Mouse (Mus musculus): ENCODE results near the gene Tnfsf12. TPM values are rescaled to one million over a fixed set of nuclear protein-coding genes. Genes with fewer than 3 reads are reported as not detected.
"Not testable (repeated sequence)": the region's sequence is repeated elsewhere in the genome, so short reads cannot be mapped to it uniquely, and the experiment has no call there.

Gene Tnfsf12
- total RNA-seq, 2 experiments from 2014 or later, result 14.8 to 20.2 TPM

DNA sequence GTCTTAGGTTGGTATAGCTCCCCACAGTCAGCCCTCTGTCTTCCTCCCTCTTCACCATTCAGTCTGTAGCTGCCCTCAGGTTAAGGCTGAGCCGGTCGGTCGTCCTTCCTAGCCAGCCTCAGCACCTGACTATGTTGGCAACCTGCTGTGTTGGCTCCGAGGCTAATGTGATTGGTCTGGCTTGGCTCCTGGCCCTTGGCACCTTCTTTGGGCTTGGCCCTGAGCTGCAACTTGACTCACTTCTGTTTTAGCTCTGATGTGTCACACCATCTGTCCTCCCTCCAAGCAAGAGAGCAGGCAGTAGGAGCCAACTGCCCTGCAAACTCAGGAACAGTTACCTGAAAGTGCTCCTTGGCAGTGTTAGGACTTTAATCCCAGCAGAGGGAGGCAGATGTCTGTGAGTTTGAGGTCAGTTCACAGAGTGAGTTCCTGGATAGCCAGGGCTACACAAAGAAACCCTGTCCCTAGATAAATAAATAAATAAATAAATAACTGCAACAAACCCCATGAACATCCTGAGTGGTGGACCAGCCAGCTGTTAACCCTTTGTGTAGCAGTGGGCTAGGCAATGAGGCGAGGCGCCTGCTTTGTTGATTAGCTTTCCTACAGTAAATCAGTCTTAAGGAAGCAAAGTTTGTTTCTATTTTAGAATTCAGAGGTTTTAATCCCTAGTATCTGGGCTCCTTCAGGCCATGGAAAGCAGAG, 11.3 kb upstream of the Tnfsf12 start:
- peak; percentile 76 to 86 for DNase-seq
- intact Hi-C loops (cut with DNase I), result no loop called here

DNA sequence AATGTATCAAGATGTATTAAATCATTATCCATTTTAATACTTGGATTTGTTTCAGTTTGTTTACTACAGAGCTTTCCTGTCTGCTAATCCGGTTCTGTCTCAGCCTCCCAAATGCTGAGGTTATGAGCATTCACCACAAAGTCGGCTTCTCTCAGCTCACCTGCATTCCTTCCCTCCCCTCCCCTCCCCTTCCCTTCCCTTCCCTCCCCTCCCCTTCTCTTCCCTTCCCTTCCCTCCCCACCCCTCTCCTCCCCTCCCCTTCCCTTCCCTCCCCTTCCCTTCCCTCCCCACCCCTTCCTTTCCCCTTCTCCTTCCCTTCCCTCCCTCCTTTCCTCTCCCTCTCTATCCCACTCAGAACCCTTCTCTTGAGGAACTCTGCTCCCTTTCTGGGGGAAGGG, 9.0 kb upstream of the Tnfsf12 start:
- DNase-seq, result no peak
- intact Hi-C loops (cut with DNase I), result no loop called here

DNA sequence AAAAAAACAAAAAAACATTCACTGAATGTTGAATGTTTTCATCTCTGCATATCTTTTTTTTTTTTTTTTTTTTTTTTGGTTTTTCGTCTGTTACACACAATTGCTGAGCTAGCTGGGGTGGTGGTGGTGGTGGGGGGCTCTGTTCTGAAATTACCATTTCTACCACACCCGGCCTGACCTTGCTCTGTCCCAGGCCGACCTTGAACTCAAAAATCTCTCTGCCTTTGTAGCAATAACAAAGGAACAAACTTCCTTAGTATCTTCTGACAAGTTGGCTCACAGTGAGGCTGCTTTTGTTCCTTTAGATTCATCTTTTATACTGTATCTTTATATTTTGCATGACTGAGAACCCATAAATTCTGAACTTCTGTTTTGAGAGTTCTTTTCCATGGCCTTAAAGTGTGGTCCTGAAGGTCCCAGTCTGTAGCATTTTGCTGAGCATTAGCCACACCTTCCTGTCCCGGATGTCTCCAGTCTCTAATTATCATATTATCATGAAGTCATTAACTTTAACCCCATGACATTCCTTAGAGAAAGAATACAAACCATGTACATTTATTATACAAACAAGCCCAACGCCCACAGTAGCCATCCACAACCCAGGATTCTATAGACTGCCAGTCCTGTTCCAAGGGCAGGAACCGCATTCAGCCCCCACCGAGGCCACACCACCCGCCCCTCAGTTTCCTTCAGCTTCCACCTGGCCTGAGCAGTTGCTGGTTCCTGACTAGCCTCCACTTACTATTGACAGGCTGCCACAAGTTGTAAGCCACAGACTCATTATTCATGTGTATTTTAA, 8.4 kb upstream of the Tnfsf12 start:
- DNase-seq, result no peak
- intact Hi-C loops (cut with DNase I), result no loop called here

DNA sequence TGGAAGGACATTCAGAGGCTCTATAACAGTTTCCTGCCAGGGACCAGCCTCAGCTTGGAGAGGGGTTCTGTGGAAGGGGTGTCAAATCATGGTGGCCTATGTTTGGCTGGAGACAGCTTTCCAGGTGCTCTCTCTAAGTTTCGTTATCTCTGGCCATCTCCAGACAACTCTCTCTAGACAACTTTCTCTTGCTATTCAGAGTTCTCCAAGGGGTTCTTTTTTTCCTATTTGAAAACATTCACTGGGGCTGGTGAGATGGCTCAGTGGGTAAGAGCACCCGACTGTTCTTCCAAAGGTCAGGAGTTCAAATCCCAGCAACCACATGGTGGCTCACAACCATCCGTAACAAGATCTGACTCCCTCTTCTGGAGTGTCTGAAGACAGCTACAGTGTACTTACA, 7.7 kb upstream of the Tnfsf12 start:
- intact Hi-C loops (cut with DNase I), result not testable (repeated sequence)

DNA sequence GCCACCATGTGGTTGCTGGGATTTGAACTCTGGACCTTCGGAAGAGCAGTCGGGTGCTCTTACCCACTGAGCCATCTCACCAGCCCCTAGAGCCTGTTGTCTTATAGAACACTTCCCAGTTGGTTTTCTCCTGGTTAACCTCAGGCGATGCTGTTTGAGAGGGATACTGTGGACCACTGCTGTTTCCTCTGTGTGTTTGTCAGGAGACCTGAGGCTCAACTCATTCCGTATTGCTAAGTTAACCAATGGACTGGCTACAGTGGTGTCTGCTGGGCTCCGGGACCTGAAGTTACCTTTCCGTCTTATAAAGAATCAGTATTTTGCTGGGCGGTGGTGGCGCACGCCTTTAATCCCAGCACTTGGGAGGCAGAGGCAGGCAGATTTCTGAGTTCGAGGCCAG, 7.2 kb upstream of the Tnfsf12 start:
- DNase-seq; intact Hi-C loops (cut with DNase I): not testable (repeated sequence)

More for the DNA sequence above, 7.7 kb upstream of the Tnfsf12 start:
- DNase-seq, result not testable (repeated sequence)

DNA sequence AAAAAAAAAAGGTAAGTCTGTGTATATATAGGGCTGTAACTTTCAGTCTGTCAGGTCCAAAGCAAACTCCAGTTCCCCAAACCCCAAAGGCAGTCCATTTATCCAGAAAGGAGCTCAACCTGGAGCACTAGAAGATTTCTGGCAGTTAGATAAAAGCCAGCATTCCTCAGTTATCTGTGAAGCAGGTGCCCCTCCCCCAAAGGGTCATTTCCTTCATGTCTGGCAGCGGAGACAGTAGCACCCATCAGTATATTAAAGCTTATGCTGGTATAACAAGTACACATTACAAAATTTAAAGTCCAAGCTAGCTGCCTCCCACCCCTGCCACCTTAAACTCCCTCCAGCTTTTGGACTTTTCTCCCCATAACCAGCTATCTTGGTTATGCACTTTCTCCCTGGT, 3.9 kb upstream of the Tnfsf12 start:
- intact Hi-C loops (cut with DNase I), result no loop called here
- no peak for DNase-seq

DNA sequence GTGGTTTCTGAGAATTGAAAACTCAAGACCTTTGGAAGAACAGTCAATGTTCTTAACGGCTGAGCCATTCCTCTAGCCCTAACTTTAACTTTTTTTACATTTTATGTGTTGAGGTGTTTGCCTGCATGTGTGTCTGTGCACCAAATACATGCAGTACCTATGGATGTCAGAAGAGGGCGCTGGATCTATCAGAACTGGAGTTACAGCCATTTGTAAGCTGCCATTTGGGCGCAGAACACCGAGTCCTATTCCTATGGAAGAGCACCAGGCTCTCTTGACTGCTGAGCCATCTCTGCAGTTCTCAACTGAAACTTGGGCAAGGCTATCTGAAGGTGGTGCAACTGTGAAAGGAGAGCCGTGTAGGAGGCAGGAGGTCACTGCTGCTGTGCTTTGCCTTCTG, 2.9 kb upstream of the Tnfsf12 start:
- intact Hi-C loops (cut with DNase I), result no loop called here
- DNase-seq, result no peak

DNA sequence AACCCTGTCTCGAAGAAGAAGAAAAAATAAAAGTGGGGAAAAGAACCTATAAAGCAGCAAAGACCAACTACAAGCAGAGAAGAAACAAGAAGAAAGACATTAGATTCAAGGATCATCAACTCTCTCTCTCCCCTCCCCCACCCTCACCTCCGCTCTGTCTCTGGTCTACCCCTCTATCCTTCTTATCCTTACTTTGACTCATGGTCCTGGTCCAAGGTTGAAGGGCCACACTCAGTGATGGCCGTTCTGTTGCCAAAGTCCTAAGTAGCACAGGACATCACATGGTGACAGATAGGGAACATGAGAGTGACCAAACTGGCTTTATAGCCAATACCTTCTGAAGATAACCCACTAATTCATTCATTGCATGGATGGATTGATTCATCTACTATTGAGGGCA, 1.7 kb upstream of the Tnfsf12 start:
- intact Hi-C loops (cut with DNase I), result no loop called here
- no peak for DNase-seq

DNA sequence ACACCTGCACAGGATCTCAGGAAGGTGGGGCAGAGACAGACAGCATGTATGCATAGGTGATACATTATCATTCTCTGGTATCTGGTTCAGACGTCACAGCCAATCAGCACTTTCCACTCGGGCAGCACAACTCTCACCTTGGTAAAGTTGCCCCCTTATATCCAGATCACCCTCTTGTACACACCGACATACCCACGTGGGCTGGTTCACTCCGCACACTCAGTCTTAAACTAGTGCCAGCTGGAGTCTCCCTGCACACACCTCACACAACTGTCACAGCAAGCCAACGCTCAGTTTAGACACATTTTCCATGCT, 646 bp downstream of the Tnfsf12 start:
- no peak for DNase-seq
- intact Hi-C loops (cut with DNase I), result no loop called here

DNA sequence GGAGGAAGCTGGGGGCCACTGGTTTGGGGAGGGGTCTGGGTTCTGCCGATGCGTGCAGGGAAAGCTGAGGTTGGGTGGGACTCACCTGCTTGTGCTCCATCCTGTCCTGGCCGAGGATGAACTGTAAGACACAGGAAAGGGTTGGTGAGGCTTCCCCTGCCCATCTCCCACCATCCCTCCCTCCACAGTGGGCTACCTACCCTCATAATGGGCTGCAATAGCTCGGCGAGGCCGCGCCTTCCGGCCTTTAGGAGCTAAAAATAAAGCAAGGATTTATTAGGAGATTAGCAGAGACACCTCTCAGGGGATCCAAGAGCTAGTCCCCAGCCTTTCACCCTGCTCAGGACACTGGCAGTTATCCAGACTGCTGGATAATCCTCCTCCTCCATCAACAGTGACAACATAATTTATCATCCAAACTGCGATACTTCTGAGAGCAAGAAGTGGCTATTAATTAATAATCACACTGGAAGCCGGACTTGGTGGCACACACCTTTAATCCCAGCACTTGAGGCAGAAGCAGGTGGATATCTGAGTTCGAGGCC, 2.2 kb downstream of the Tnfsf12 start:
- intact Hi-C loops (cut with DNase I), result no loop called here
- peak in 1 of 2 experiments; percentile 13 for DNase-seq

DNA sequence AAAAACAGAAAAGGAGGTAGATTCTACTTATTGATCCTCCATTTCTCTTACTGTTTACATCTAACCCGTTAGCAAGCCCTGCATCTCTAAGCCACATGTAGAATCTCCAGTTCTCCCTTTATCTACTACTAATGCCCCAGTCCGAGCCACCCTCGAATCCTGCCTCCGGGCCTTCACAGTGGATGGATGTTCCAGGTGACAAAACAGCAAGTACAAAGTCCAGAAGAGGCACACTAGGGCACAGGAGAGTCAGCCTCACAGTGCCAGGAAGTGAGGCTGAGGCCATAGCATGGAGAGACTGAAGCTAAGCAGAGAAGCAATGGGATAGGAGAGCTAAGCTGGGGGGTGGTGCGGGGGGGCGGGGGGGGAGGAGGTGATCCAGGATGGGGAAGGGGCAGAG, 2.8 kb downstream of the Tnfsf12 start:
- intact Hi-C loops (cut with DNase I), result no loop called here
- DNase-seq, result no peak

DNA sequence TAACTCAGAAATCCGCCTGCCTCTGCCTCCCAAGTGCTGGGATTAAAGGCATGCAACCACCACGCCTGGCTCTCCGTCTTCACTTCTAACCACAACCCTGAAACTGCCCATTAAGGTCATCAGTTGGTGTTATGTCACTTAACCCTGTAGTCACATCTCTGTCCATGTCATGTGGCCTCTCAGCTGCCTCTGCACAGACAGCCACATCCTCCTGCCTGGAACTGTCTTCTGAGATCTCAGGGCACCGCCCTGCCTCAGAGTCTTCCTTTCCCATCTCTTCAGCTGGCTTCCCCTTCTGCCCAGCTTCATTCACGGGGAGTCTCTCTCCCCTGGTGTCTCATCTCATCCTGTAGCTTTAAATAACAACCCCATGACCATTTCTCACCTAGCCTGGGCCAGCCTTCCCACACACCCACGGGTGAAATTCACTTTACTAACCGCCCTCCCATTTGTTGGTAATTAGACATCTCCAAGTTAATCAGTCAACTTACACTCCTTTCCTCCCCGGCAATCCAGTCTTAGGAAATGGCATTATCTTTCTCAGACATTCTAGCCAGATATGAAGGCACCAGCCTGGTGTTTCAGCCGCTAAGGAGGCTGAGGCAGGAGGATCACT, 3.3 kb downstream of the Tnfsf12 start:
- intact Hi-C loops (cut with DNase I), result no loop called here
- DNase-seq, result no peak

DNA sequence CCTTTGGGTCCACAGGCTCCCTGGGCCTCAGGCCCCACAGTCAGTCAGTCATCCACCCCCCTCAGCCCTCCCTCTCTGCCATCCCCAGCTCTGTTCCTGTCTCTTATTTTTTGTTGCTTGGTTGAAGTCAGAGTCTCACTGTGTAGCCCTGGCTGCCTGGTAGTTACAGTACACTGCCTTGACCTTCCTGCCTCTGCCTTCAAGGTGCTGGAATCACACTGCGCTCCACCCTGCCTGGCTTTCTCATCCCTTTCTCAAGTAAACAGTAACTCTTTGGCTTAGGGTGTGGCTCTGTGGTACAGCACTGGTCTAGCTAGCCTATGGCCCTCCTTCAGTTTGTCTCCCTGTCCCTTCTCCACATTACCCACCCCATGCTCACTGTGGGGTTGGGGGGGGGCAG, 5.8 kb downstream of the Tnfsf12 start:
- intact Hi-C loops (cut with DNase I), result no loop called here
- DNase-seq, result no peak

DNA sequence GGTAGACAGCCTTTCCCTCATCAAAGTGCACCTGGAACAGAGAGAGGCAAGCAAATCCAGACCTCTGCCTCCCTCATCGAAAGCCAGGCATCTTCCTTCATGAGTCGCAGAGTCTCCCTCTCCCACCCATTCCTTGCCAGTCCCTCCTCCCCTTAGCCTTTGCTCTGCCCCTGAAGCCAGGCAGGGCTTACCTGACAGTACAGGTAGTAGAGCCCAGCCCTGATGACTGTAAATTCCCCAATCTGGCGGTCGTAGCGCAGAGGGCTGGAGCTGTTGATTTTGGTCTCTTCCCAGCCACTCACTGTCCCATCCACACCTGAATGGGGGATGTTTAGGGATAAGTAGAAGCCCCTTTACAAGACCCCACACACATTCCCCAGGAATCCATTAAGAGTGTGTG, 8.6 kb downstream of the Tnfsf12 start:
- intact Hi-C loops (cut with DNase I), result no loop called here
- no peak for DNase-seq

DNA sequence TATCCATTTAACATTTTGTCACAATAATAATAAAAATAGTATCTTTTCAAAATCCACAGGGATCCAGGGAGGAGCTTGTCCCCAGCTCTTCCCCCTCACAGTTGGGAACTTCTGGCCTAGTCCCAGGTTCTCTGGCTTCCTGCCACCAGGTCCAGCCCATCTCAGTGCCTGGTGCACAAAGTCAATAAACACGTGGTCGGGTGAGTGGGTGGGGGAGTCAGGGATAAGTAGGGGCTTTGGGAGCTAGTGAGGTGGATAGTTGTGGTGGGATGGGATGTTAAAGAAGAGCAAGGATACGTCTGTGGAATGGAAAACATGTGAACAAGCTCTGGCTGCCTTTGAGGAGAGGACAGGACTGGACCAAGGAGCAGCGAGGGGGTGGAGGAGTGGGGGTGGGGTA, 9.3 kb downstream of the Tnfsf12 start:
- intact Hi-C loops (cut with DNase I), result no loop called here
- peak; percentile 88 to 92 for DNase-seq

DNA sequence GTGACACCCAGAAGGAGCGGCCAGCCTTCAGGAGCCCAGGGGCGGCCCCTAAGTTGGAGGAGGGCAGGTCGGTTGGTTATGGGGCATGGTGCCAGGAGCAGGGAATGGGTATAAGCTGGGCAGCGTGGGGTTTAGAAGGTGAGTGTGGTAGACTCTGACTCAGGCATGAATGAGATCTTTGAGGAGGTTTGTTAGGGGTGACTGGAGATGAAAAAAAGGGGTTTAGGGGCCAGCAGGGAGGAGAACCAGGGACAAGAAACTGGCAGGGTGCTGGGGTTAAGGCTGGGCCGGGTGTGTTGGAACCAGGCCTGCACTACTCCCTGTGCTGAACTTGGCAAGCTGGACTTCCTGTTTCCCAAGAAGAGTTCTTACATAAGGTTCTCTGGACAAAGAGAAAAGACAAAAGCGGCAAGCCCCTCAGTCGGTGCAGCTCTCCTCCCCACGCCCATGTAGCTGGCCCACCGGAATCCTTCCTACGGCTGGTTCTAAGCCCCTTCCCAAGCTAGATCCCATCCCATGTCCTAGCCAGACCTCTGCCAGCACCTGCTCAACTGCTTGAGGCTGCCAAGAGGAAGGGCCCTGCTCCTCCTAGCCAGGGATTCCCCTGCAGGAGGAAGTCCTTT, 10.0 kb downstream of the Tnfsf12 start, which contains the start of gene Tnfsf13:
Tnfsf13 (minus strand) TSS at position 259 of the 623 bp plus-strand sequence.
- intact Hi-C loops (cut with DNase I), result no loop called here
- DNase-seq, result peak; percentile 81 to 85

DNA sequence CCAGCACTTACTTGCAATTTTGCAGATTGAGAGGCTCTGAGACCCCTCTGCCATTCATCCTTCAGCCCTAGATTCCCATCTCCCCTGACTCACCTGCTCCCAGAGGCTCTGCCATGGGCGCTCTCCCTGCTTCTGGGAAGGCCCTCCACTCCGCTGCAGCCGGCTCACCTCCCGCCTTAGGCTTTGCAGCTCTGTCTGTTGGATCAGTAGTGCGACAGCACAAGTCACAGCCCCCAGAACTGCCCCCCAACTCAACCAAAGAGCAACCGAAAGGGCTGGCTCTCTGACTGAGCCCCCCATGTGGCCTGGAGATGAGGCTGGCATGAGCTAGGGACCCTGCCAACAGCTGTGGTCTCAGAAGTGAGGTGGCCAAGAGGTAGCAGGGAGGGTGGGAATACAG, 10.7 kb downstream of the Tnfsf12 start:
- intact Hi-C loops (cut with DNase I), result loop anchor here (5.0 kb wide), 1 partner anchor 192 kb away; the partner anchor contains the start of gene Tmem95
- no peak for DNase-seq

DNA sequence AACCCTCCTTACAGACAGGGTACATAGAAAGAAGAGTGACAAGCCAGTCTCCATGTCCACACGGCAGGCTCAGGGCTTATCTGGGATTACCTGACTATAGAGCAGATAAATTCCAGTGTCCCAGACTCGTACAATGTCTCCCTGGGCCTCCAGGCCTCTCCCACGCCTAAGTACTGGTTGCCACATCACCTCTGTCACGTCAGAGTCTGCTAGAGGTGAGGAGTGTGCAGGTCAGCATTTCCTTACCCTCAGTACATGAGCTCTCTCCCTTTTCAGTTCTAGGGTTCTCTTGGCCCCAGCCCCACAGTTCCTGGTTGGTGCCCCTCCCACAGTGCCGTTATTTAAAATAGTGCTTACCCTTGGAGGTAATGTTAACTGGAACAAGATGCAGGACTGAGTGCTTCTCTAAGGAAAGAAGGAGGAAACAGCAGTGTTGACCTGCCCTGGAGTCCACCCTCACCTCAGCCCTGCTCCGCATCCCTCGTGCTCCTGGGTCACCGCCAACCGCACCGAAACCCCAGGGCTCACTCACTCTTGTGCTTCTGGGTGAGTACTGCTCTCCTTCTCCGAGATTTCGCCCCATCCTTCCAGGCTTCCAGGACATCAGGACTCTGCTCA, 11.4 kb downstream of the Tnfsf12 start:
- DNase-seq, result no peak
- intact Hi-C loops (cut with DNase I), result loop anchor here (5.0 kb wide), 1 partner anchor 193 kb away; the partner anchor contains the start of gene Tmem95

DNA sequence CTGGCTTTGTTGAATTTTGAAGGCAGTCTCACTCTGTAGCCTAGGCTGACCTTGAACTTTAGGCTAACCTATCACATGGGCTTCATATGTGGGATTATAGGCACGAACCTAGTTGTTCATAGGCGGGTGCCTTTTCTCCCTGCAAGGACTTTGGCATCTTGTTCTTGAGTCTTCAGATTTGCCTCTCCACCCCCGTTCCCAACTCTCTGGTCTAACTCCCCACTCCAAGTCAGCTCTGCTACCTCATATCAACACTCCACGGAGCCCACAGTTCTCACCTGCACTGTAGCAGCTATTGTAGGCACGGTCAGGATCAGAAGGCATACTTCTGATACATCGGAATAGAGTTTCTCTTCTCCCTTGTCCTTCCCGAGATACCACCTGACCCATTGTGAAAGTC, 12.1 kb downstream of the Tnfsf12 start:
- DNase-seq, result no peak
- intact Hi-C loops (cut with DNase I), result loop anchor here (1.0 to 5.0 kb wide), 3 partner anchors 32 to 194 kb away; partner anchors contain the start of gene Tmem95

Data from heart, postnatal 14 days (tissue).